Mouse (Mus musculus): ENCODE results near the gene Rpusd1.

DNA sequence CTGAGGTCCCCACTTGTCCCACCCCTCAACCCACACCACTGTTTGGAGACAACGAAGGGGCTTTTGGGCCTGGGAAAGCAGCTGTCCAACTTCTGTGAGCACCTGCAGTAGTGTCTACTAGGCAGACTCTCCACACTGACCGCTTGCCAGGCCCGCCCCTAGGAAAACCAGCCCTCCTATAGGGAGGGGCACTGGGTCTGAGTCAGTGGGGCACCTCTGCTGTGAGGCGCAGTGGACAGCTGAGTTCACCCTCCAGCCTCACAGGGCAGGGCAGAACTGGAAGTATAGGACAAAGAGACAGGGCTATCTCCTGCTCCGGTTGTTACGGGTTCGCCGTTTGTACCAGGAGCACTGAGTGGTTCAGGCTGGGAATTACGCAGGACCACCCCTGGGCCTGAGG, 26.8 kb downstream of the Rpusd1 start, which contains the start of gene Msln:
- TF ChIP-seq CTCF (conservative IDR thresholded peaks at IDR 0.05 in 1 of 2, IDR thresholded peaks at IDR 0.05 in 1 of 2; ENCODE audit: low read depth in 2 of 2, low read length in 2 of 2) (no peak), POLR2A (IDR thresholded peaks at IDR 0.05; ENCODE audit: low read depth, low read length) (no peak), SIN3A (IDR thresholded peaks at IDR 0.05; ENCODE audit: low read length) (no peak), CHD2 (IDR thresholded peaks at IDR 0.05; ENCODE audit: low read length) (no peak), MEF2A (IDR thresholded peaks at IDR 0.05; ENCODE audit: borderline replicate concordance, low read depth, low read length) (no peak), POLR2AphosphoS2 (IDR thresholded peaks at IDR 0.05; ENCODE audit: low read depth, low read length) (no peak), GABPA (IDR thresholded peaks at IDR 0.05; ENCODE audit: insufficient replicate concordance, low read depth, low read length) (no peak), UBTF (IDR thresholded peaks at IDR 0.05; ENCODE audit: low read depth, low read length) (no peak)

Measured in CH12.LX (cell line).